Mouse (Mus musculus) neural tube, embryonic 13.5 days (tissue): ENCODE data around the gene Acaca. TPM values are rescaled to one million over a fixed set of nuclear protein-coding genes. Genes with fewer than 3 reads are reported as not detected.
"Not testable (repeated sequence)": the region's sequence is repeated elsewhere in the genome, so short reads cannot be mapped to it uniquely, and the experiment has no call there.

Source experiments
- ATAC-seq: fragments of 200-750 bp; cut with Nextera tagmentation; 2 replicates; pipeline ENCODE4 v1.8.0; 2017; ENCODE audit warnings: low read depth, mild to moderate bottlenecking, moderate TSS enrichment, moderate library complexity
- H3K27ac ChIP-seq: fragments of 300-500 bp; sonication (generic); replicated peaks from 2 replicates; pipeline ENCODE4 v1.5.1; 2015; ENCODE audit warnings: moderate library complexity, mild to moderate bottlenecking, inconsistent platforms
- H3K27me3 ChIP-seq: fragments of 300-500 bp; sonication (generic); 2 replicates; pipeline ENCODE4 v1.6.1; 2015; ENCODE audit warnings: mild to moderate bottlenecking, inconsistent platforms
- H3K36me3 ChIP-seq: fragments of 300-500 bp; sonication (generic); 2 replicates; pipeline ENCODE4 v1.6.1; 2015; ENCODE audit warnings: mild to moderate bottlenecking, inconsistent platforms
- H3K4me1 ChIP-seq: fragments of 300-500 bp; sonication (generic); replicated peaks from 2 replicates; pipeline ENCODE4 v1.6.1; 2015; ENCODE audit warnings: inconsistent platforms
- H3K4me2 ChIP-seq: fragments of 300-500 bp; sonication (generic); 2 replicates; pipeline ENCODE4 v1.6.1; 2015; ENCODE audit warnings: inconsistent platforms, mild to moderate bottlenecking, moderate library complexity
- H3K4me3 ChIP-seq: fragments of 300-500 bp; sonication (generic); 2 replicates; pipeline ENCODE4 v1.5.1; 2015; ENCODE audit warnings: mild to moderate bottlenecking, inconsistent platforms
- H3K9ac ChIP-seq: fragments of 300-500 bp; sonication (generic); 2 replicates; pipeline ENCODE4 v1.6.1; 2015; ENCODE audit warnings: moderate library complexity, mild to moderate bottlenecking, inconsistent platforms
- H3K9me3 ChIP-seq: fragments of 300-500 bp; sonication (generic); 2 replicates; pipeline ENCODE4 v1.6.1; 2016; ENCODE audit warnings: inconsistent platforms
- WGBS: fragments of 180-500 bp; shearing (Covaris S2); methylation state at CpG from one replicate; pipeline ENCODE4 v1.1.7; 2015; 5-methylcytosine and 5-hydroxymethylcytosine counted together
- polyA plus RNA-seq: library from polyadenylated mRNA; unstranded; fragments of >200 nt; fragmentation: Nextera tagmentation; extraction: Ambion mirVana; gene quantifications from 2 replicates; pipeline ENCODE4 v1.2.1, GENCODE M21; 2015

Gene Acaca
- polyA plus RNA-seq, 1 experiment from 2014 or later = 22.6 TPM

GRCm38 (mm10) chr11:84305474-84305873 lies 176.0 kb downstream of the Acaca start:
- no peak overlapping the region for H3K4me3 ChIP-seq
- no peaks in the 10 kb centered on the region for H3K9me3 ChIP-seq
- no peaks in the 10 kb centered on the region for H3K4me1 ChIP-seq
- H3K36me3 ChIP-seq = peaks cover 20% of the 10 kb centered on the region
- H3K9ac ChIP-seq = no peak overlapping the region
- no peak overlapping the region for H3K4me2 ChIP-seq
- 93% methylated on average over 1 of the region's 1 CpGs for WGBS
- H3K27ac ChIP-seq = no peak overlapping the region
- no peaks in the 10 kb centered on the region for H3K27me3 ChIP-seq
- no peak for ATAC-seq

DNA sequence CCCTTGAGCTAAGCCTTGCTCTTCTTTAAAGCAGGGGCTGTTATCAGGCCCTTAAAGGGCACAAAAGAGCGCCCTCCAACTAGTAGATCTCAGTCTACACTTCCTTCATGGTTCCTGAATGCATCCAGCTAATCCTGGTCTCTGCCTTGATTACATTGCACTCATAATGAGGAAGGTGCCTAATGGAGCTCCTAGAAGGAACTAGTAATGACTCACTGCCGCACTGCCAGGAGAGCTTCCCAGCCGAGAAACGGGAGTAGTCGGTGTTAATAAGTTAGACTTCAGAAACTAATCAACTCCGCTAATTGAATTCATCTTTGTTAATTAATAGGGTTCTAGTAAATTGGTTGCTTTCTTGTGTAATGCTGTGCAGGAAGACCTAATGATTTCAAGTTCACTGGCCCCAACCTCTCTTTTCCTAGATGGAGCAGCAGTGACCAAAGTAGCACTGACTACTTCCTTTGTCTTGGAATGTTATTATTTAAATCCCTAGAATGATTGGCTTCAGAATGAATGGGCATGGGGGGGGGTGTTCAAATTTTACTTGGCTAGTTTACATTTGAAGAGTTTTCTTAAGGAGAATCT lies 176.8 kb downstream of the Acaca start:
- ATAC-seq = 0 out of 2 replicates have a peak, but pooled peaks have one; percentile 40
- Histone ChIP-seq H3K36me3 (peaks cover 14% of the 10 kb centered on the region; the same call in 1 of the 2 replicates), H3K4me2 (no peak overlapping the region), H3K27ac (no peak overlapping the region), H3K9me3 (no peaks in the 10 kb centered on the region), H3K27me3 (no peaks in the 10 kb centered on the region), H3K4me1 (no peaks in the 10 kb centered on the region), H3K9ac (no peak overlapping the region), H3K4me3 (no peak overlapping the region)
- 86% methylated on average over 6 of the region's 6 CpGs for WGBS

GRCm38 (mm10) chr11:84324032-84324752 lies 194.7 kb downstream of the Acaca start:
- Histone ChIP-seq H3K36me3 (peaks cover 7% of the 10 kb centered on the region; the same call in 1 of the 2 replicates), H3K9me3 (no peaks in the 10 kb centered on the region), H3K4me3 (no peak overlapping the region), H3K27ac (peak overlapping the region; percentile 87), H3K4me1 (peaks cover 17% of the 10 kb centered on the region), H3K9ac (no peak overlapping the region), H3K4me2 (0 out of 2 replicates have a peak overlapping the region, but pooled peaks have one; percentile 20), H3K27me3 (no peaks in the 10 kb centered on the region)
- 28% methylated on average over 7 of the region's 7 CpGs for WGBS
- peak; percentile 75; the same call in 1 of the 2 replicates for ATAC-seq

DNA sequence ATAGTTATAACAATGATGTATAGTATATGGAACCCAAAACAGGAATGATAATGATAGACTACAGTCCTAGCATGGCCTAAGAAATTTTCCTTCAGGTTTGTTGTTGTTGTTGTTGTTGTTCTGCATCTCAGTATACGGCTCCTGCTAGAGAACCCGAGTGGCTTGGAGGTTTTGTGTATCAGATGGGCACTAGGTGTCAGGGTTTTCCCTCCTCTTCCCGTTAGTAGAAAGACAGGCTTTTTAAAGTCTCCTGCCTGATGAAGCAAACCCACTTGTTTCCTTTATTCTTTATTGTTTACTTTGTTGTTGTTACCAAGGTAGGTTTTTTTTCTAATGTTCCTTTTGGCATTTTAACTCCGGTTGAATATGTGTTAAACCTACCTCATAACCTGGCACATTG lies 197.6 kb downstream of the Acaca start:
- H3K4me1 ChIP-seq = peaks cover 18% of the 10 kb centered on the region
- no peaks in the 10 kb centered on the region for H3K27me3 ChIP-seq
- no peak overlapping the region for H3K27ac ChIP-seq
- 77% methylated on average over 4 of the region's 4 CpGs for WGBS
- no peak overlapping the region for H3K4me3 ChIP-seq
- no peaks in the 10 kb centered on the region for H3K9me3 ChIP-seq
- no peak overlapping the region for H3K4me2 ChIP-seq
- peaks cover 2% of the 10 kb centered on the region; the same call in 1 of the 2 replicates for H3K36me3 ChIP-seq
- no peak overlapping the region for H3K9ac ChIP-seq
- no peak for ATAC-seq

GRCm38 (mm10) chr11:84332384-84332783 lies 202.9 kb downstream of the Acaca start:
- no peaks in the 10 kb centered on the region for H3K27me3 ChIP-seq
- ATAC-seq = no peak

GRCm38 (mm10) chr11:84332860-84333259 lies 203.4 kb downstream of the Acaca start:
- H3K9me3 ChIP-seq = no peaks in the 10 kb centered on the region
- whole genome bisulfite sequencing = 82% methylated on average over 3 of the region's 3 CpGs
- H3K4me1 ChIP-seq = peaks cover 11% of the 10 kb centered on the region; the same call in 1 of the 2 replicates
- no peaks in the 10 kb centered on the region for H3K27me3 ChIP-seq
- H3K9ac ChIP-seq = no peak overlapping the region
- H3K36me3 ChIP-seq = no peaks in the 10 kb centered on the region
- no peak overlapping the region for H3K4me2 ChIP-seq
- no peak for ATAC-seq
- 0 out of 2 replicates have a peak overlapping the region, but pooled peaks have one; percentile 38 for H3K27ac ChIP-seq
- no peak overlapping the region for H3K4me3 ChIP-seq

More at GRCm38 (mm10) chr11:84332384-84332783, 202.9 kb downstream of the Acaca start:
- Histone ChIP-seq H3K9ac (no peak overlapping the region), H3K4me2 (no peak overlapping the region), H3K4me1 (peaks cover 9% of the 10 kb centered on the region; the same call in 1 of the 2 replicates), H3K4me3 (no peak overlapping the region), H3K36me3 (no peaks in the 10 kb centered on the region), H3K27ac (peak overlapping the region; percentile 33; the same call in 1 of the 2 replicates), H3K9me3 (no peaks in the 10 kb centered on the region)

DNA sequence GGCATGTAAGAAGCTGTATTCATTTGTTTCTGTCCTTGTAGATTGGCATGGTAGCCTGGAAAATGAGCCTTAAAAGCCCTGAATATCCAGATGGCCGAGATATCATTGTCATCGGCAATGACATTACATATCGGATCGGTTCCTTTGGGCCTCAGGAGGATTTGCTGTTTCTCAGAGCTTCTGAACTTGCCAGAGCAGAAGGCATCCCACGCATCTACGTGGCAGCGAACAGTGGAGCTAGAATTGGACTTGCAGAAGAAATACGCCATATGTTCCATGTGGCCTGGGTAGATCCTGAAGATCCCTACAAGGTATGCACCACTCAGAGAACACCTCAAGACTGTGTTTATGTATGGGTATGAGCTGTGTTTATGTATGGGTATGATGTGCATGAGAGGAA lies 208.8 kb downstream of the Acaca start:
- peaks cover 19% of the 10 kb centered on the region for H3K36me3 ChIP-seq
- H3K4me2 ChIP-seq, H3K27me3 ChIP-seq, H3K9ac ChIP-seq, H3K9me3 ChIP-seq, H3K27ac ChIP-seq, H3K4me1 ChIP-seq, ATAC-seq, H3K4me3 ChIP-seq: not testable (repeated sequence)
- WGBS = 97% methylated on average over 8 of the region's 8 CpGs

- H3K4me2 ChIP-seq = no peak overlapping the region
- peaks cover 19% of the 10 kb centered on the region for H3K36me3 ChIP-seq
- H3K4me1 ChIP-seq = peaks cover 9% of the 10 kb centered on the region; the same call in 1 of the 2 replicates
- no peak overlapping the region for H3K27ac ChIP-seq
- no peaks in the 10 kb centered on the region for H3K27me3 ChIP-seq
- no peak overlapping the region for H3K4me3 ChIP-seq
- no peak overlapping the region for H3K9ac ChIP-seq
- WGBS = 91% methylated on average over 2 of the region's 2 CpGs
- ATAC-seq = no peak
- H3K9me3 ChIP-seq = no peaks in the 10 kb centered on the region
These were observed 211.2 kb downstream of the Acaca start for GRCm38 (mm10) chr11:84340630-84341029.

DNA sequence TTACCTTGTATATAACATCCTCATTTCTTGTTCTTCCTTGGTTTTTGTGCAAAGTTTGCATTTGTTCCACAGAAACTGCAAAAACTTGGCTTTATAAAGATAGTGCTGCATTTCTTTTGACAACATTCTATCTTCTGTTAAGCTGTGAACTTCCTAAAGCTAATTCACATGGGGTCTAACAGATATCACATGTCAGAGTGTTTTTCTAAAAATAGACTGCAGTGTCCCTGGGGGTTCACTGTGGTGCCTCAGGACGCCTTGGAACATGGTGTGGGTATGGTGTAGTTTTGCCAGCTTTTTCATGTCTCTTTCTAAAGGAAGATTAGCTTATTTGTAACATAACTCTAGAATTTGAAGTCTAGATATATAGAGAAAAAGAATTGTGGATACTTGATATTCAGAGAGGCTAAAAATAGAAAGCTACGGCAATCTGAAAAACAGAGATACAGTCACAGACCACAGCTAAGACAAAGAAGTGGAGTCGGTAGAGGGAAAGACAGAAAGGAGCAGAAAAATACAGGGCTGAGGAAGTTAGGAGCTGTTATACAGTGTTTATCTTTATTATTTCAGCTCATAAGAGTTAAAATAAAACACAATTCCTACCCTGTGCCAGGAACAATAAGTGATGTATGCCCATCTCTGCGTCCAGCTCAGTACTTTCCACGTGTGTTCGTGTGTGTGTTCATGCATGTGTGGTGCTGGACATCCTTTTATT lies 215.2 kb downstream of the Acaca start:
- Histone ChIP-seq H3K27ac (no peak overlapping the region), H3K9me3 (no peaks in the 10 kb centered on the region), H3K36me3 (peaks cover 13% of the 10 kb centered on the region; the same call in 1 of the 2 replicates), H3K9ac (no peak overlapping the region), H3K4me2 (no peak overlapping the region), H3K27me3 (no peaks in the 10 kb centered on the region), H3K4me1 (peaks cover 23% of the 10 kb centered on the region), H3K4me3 (no peak overlapping the region)
- no peak for ATAC-seq
- 81% methylated on average over 6 of the region's 6 CpGs for WGBS

DNA sequence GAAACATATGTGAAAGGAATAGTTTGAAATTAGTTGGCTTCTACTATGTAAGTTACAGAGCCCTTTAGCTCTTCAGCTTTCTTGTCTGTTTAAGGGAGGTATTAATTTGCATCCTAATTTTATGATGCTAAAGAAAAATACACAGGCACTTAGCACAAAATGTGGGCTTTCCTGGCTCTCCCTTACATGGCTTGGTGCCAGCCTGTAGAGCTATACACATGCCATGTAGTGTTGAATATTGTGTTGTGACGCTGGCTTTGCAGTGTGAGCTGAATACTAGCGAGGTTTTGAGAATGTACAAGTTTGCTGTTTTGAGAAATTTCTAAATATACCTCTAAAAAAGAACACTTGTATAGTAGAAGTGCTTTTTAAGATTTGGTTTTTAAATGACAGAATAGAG lies 218.3 kb downstream of the Acaca start:
- H3K9me3 ChIP-seq = no peaks in the 10 kb centered on the region
- 0 out of 2 replicates have a peak overlapping the region, but pooled peaks have one; percentile 85 for H3K27ac ChIP-seq
- no peak overlapping the region for H3K4me2 ChIP-seq
- WGBS = 60% methylated on average over 2 of the region's 2 CpGs
- 0 out of 2 replicates have a peak, but pooled peaks cover 4% of the 10 kb centered on the region for H3K36me3 ChIP-seq
- no peaks in the 10 kb centered on the region for H3K27me3 ChIP-seq
- peaks cover 38% of the 10 kb centered on the region for H3K4me1 ChIP-seq
- ATAC-seq = no peak
- no peak overlapping the region for H3K4me3 ChIP-seq
- H3K9ac ChIP-seq = no peak overlapping the region

DNA sequence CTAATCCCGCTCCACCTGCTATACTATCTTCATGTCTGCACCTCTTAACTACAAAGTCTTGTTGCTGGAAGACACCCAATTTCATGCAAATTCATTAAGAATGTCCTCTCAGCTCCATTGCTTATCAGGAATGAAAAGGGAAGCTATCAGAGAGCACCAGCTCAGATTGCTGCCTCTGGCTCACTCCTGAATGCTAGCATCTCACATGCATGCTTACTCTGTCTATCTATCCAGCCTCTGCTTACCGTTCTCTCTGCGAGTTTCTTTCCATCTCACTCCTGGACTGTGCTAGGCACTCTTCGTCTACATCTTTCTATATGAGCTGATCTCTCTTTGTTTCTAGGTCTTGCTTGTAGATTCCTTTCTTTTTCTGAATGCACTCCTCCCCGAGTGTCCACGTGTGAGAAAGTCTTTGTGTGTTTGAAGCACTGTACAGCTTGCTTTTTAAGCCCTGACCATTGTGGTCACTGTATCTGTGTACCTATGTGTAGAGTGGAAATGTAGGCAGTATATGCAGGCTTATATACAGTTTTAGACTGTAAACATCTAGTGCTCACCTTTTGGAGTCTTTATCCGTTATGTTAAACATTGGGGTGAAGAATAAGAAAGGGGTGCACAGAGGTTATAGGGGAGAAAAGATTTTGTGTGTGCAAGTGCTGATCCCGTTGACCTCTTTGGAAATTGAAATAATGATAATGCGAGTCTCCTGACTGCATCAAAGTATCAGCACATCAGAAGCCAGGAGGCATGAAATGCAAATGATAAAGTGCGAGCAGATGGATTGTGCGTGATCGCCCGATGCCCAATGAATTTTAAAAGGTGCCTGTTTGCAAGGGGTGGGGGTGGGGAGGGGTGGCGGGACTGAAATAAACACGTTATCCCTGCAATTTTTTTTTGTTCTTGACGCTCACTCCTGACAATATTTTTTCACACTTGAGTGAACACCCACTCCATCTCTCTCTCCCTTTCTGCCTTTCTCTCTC lies 219.7 kb downstream of the Acaca start:
- ATAC-seq = peak; percentile 56; the same call in 1 of the 2 replicates
- 38% methylated on average over 16 of the region's 16 CpGs for WGBS
- Histone ChIP-seq H3K4me3 (no peak overlapping the region), H3K27me3 (no peaks in the 10 kb centered on the region), H3K9me3 (no peaks in the 10 kb centered on the region), H3K36me3 (0 out of 2 replicates have a peak, but pooled peaks cover 4% of the 10 kb centered on the region), H3K27ac (peak overlapping the region; percentile 85), H3K9ac (peak overlapping the region; percentile 45; the same call in 1 of the 2 replicates), H3K4me2 (peak overlapping the region; percentile 37), H3K4me1 (peaks cover 42% of the 10 kb centered on the region)
